14 mouse cellular contexts compared by ENCODE assay signal in the genomic region with DNA sequence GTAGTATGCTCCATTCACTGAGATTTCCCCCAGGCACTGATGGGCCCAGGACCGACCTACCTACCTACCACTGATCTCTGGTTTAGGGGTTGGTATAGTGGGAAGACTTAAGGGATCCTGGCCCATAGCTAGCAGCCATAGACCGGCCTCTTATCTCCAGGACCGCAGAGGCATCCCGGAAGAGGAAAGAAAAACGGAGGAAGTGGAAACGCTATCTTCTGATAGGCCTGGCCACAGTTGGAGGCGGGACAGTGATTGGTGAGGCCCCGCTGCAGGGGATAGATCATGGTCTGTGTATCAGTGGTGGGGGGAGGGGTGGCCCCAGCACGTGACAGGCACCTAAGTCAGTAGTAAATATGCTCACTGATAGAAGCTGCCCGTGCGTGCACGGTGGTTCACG. TPM values are rescaled to one million over a fixed set of nuclear protein-coding genes. Genes with fewer than 3 reads are reported as not detected.
A peak's percentile ranks its signal among the peaks of the same experiment; 100 is the strongest.
DNase-seq lines count a peak whose midpoint lies in the region; ATAC-seq and TF ChIP-seq lines count a peak whose summit lies in the region.
"Had no signal": no experiment of that assay in that cellular context is flagged by ENCODE, and none has a peak within 500 bp of the region (broad histone marks: within the 10 kb centered on the region; RNA-seq: fewer than 3 reads in every experiment).

No protein-coding gene starts in this region.

- 0 out of 2 replicates have a peak, but pooled peaks cover 5% of the 10 kb centered on the region for H3K9me3 ChIP-seq in heart, embryonic 13.5 days
- no peaks in the 10 kb centered on the region for H3K9me3 ChIP-seq in MEL (replicated peaks; ENCODE audit: insufficient read depth, low read length)
- H3K9me3 ChIP-seq in intestine, embryonic 14.5 days (ENCODE audit: control insufficient read depth, low read length) = peaks cover 5% of the 10 kb centered on the region; the same call in 1 of the 2 replicates
- 0 out of 2 replicates have a peak, but pooled peaks cover 3% of the 10 kb centered on the region for H3K9me3 ChIP-seq in neural tube, embryonic 12.5 days
- H3K9me3 ChIP-seq in kidney, embryonic 14.5 days (ENCODE audit: control insufficient read depth, low read length) = no peaks in the 10 kb centered on the region

- no peak overlapping the region for H3K27ac ChIP-seq in heart, embryonic 13.5 days (replicated peaks)
- H3K27ac ChIP-seq in MEL (ENCODE audit: control insufficient read depth, low read depth, low read length) = peak overlapping the region; percentile 60
- no peak overlapping the region; the same call in 1 of the 2 replicates for H3K27ac ChIP-seq in intestine, embryonic 14.5 days (ENCODE audit: low read depth)
- H3K27ac ChIP-seq in neural tube, embryonic 12.5 days = no peak overlapping the region
- H3K27ac ChIP-seq in kidney, embryonic 14.5 days (ENCODE audit: low read depth, low read length) = no peak overlapping the region
- H3K27ac ChIP-seq: embryonic facial prominence, embryonic 12.5 days; left cerebral cortex, adult 2 months had no signal

- H3K4me1 ChIP-seq in heart, embryonic 13.5 days = peaks cover 24% of the 10 kb centered on the region
- peaks cover 0 to 17% of the 10 kb centered on the region in 2 experiments; a peak in 2 of 4 replicates for H3K4me1 ChIP-seq in MEL (ENCODE audit: control insufficient read depth in 1 of 2, insufficient read depth in 2 of 2, low read length in 2 of 2)
- no peaks in the 10 kb centered on the region for H3K4me1 ChIP-seq in intestine, embryonic 14.5 days (replicated peaks; ENCODE audit: control insufficient read depth, insufficient read depth, low read length)
- H3K4me1 ChIP-seq in neural tube, embryonic 12.5 days = peaks cover 4% of the 10 kb centered on the region; the same call in 1 of the 2 replicates
- H3K4me1 ChIP-seq in kidney, embryonic 14.5 days (ENCODE audit: control insufficient read depth, insufficient read depth, low read length) = no peaks in the 10 kb centered on the region
- H3K4me1 ChIP-seq: embryonic facial prominence, embryonic 12.5 days had no signal

- no peaks in the 10 kb centered on the region for H3K79me2 ChIP-seq in MEL (ENCODE audit: control insufficient read depth, insufficient read depth, low read length, poor library complexity)

- peak in 1 of 2 experiments; percentile 75; a peak in 2 of 4 replicates for TF ChIP-seq EP300 in MEL (IDR thresholded peaks at IDR 0.05; ENCODE audit: low read depth in 1 of 2, low read length in 2 of 2)

- no peak overlapping the region for H3K4me3 ChIP-seq in heart, embryonic 13.5 days
- H3K4me3 ChIP-seq in MEL (ENCODE audit: control insufficient read depth in 1 of 2, insufficient read depth in 1 of 2, low read depth in 2 of 2, low read length in 2 of 2) = peak overlapping the region in 1 of 2 experiments; percentile 25; a peak in 2 of 4 replicates
- H3K4me3 ChIP-seq in intestine, embryonic 14.5 days (ENCODE audit: low read depth, low read length) = no peak overlapping the region
- H3K4me3 ChIP-seq in neural tube, embryonic 12.5 days = no peak overlapping the region
- no peak overlapping the region for H3K4me3 ChIP-seq in kidney, embryonic 14.5 days (ENCODE audit: low read length)
- H3K4me3 ChIP-seq: embryonic facial prominence, embryonic 12.5 days; left cerebral cortex, adult 2 months had no signal

- peak; percentile 25 to 79; a peak in 2 of 4 replicates for TF ChIP-seq POLR2A in MEL (IDR thresholded peaks at IDR 0.05; ENCODE audit: control insufficient read depth in 1 of 2, insufficient read depth in 1 of 2, low read depth in 1 of 2, low read length in 2 of 2, poor library complexity in 1 of 2)

- intact Hi-C loops in heart, postnatal 10 days (cut with DNase I) = no loop called here

- TF ChIP-seq RAD21 in MEL (IDR thresholded peaks at IDR 0.05; ENCODE audit: low read depth, low read length) = no peak

- 0 out of 2 replicates have a peak overlapping the region, but pooled peaks have one; percentile 5 for H3K4me2 ChIP-seq in heart, embryonic 13.5 days
- H3K4me2 ChIP-seq in intestine, embryonic 14.5 days (ENCODE audit: low read length) = no peak overlapping the region
- H3K4me2 ChIP-seq in neural tube, embryonic 12.5 days (replicated peaks) = no peak overlapping the region
- no peak overlapping the region for H3K4me2 ChIP-seq in kidney, embryonic 14.5 days (replicated peaks; ENCODE audit: low read depth, low read length)
- H3K4me2 ChIP-seq: embryonic facial prominence, embryonic 12.5 days; lung, embryonic 14.5 days had no signal

- H3K36me3 ChIP-seq in heart, embryonic 13.5 days = 0 out of 2 replicates have a peak, but pooled peaks cover 5% of the 10 kb centered on the region
- peaks cover 2 to 14% of the 10 kb centered on the region in 2 experiments for H3K36me3 ChIP-seq in MEL (ENCODE audit: control insufficient read depth in 1 of 2, insufficient read depth in 2 of 2, low read length in 2 of 2)
- no peaks in the 10 kb centered on the region for H3K36me3 ChIP-seq in intestine, embryonic 14.5 days (ENCODE audit: control insufficient read depth, insufficient read depth, low read length)
- no peaks in the 10 kb centered on the region for H3K36me3 ChIP-seq in neural tube, embryonic 12.5 days
- no peaks in the 10 kb centered on the region for H3K36me3 ChIP-seq in kidney, embryonic 14.5 days (ENCODE audit: control insufficient read depth, insufficient read depth, low read length)
- H3K36me3 ChIP-seq: embryonic facial prominence, embryonic 12.5 days had no signal

- H3K9ac ChIP-seq in heart, embryonic 13.5 days = no peak overlapping the region
- H3K9ac ChIP-seq in MEL (ENCODE audit: control insufficient read depth, low read depth, low read length, poor library complexity, severe bottlenecking) = peak overlapping the region; percentile 48
- H3K9ac ChIP-seq in intestine, embryonic 14.5 days (ENCODE audit: low read length) = no peak overlapping the region
- H3K9ac ChIP-seq in neural tube, embryonic 12.5 days = no peak overlapping the region
- H3K9ac ChIP-seq in kidney, embryonic 14.5 days (ENCODE audit: low read depth, low read length) = no peak overlapping the region
- H3K9ac ChIP-seq: embryonic facial prominence, embryonic 12.5 days; lung, embryonic 14.5 days had no signal

- H3K27me3 ChIP-seq in heart, embryonic 13.5 days (replicated peaks) = no peaks in the 10 kb centered on the region
- no peaks in the 10 kb centered on the region for H3K27me3 ChIP-seq in MEL (ENCODE audit: control insufficient read depth in 1 of 2, insufficient read depth in 2 of 2, low read length in 2 of 2)
- no peaks in the 10 kb centered on the region for H3K27me3 ChIP-seq in intestine, embryonic 14.5 days (replicated peaks; ENCODE audit: control insufficient read depth, insufficient read depth, low read length)
- H3K27me3 ChIP-seq in neural tube, embryonic 12.5 days (replicated peaks) = no peaks in the 10 kb centered on the region
- H3K27me3 ChIP-seq in kidney, embryonic 14.5 days (ENCODE audit: control insufficient read depth, insufficient read depth, low read length) = no peaks in the 10 kb centered on the region
- H3K27me3 ChIP-seq: embryonic facial prominence, embryonic 12.5 days had no signal

- ATAC-seq in heart, embryonic 13.5 days (ENCODE audit: extremely low read depth, insufficient number of reproducible peaks, low FRiP score, low TSS enrichment) = no peak
- peak; percentile 75 for ATAC-seq in intestine, embryonic 14.5 days (replicated peaks; ENCODE audit: low FRiP score, low TSS enrichment, low read depth)
- ATAC-seq in neural tube, embryonic 12.5 days (ENCODE audit: low FRiP score, low read depth) = peak; percentile 33; the same call in 1 of the 2 replicates
- ATAC-seq in granulocyte monocyte progenitor cell, adult 5-6 weeks (replicated peaks; ENCODE audit: poor library complexity, severe bottlenecking) = no peak
- no peak for ATAC-seq in kidney, embryonic 14.5 days (ENCODE audit: low FRiP score, low TSS enrichment)
- ATAC-seq: forebrain, embryonic 16.5 days had no signal

- TF ChIP-seq CTCF in MEL (IDR thresholded peaks at IDR 0.05 in 2 of 3, conservative IDR thresholded peaks at IDR 0.05 in 1 of 3; ENCODE audit: control insufficient read depth in 1 of 3, insufficient read depth in 1 of 3, low read depth in 2 of 3, low read length in 3 of 3, poor library complexity in 1 of 3, severe bottlenecking in 1 of 3) = no peak

- DNase-seq in heart, postnatal 10 days = no peak
- peak; percentile 93 for DNase-seq in MEL (ENCODE audit: low read depth, low spot score)
- DNase-seq in intestine, embryonic 14.5 days (ENCODE audit: low spot score) = no peak
- no peak for DNase-seq in right cerebral cortex, postnatal 10 days (ENCODE audit: low spot score in 2 of 2)
- DNase-seq: heart, adult 18-20 months; kidney, postnatal 10 days; lung, embryonic 14.5 days had no signal

- WGBS in heart, embryonic 13.5 days = 35% methylated on average over 13 of the region's 13 CpGs
- 55% methylated on average over 13 of the region's 13 CpGs for WGBS in intestine, embryonic 14.5 days
- WGBS in neural tube, embryonic 12.5 days = 64% methylated on average over 13 of the region's 13 CpGs
- WGBS in kidney, embryonic 14.5 days = 59% methylated on average over 13 of the region's 13 CpGs

RNA-seq across cellular contexts. Expression of a gene that starts 46.7 kb away (rescaled TPM):
- polyA plus RNA-seq in heart, embryonic 13.5 days (2015; fragmentation: Nextera tagmentation; extraction: Ambion mirVana) = 4.8 and 5.6 TPM in 2 replicates
- total RNA-seq in heart, postnatal 10 days (2021) = 10 to 100 TPM; 12.7 to 13.9 TPM
- total RNA-seq in MEL (2012; rRNA removed) = 22.0 and 24.7 TPM in 2 replicates
- polyA plus RNA-seq in MEL (2012; ENCODE audit: insufficient read depth in 1 of 2, insufficient read length in 2 of 2, low read depth in 1 of 2, low replicate concordance in 2 of 2, missing spikeins in 1 of 2) = 10 to 100 TPM in 1 of 2 experiments, not detected in 1; 16.5 TPM
- polyA plus RNA-seq in intestine, embryonic 14.5 days (2014; fragmentation: Nextera tagmentation; extraction: Ambion mirVana) = 9.4 and 10.0 TPM in 2 replicates
- polyA plus RNA-seq in neural tube, embryonic 12.5 days (2016; fragmentation: Nextera tagmentation; extraction: Ambion mirVana) = 0.98 and 1.2 TPM in 2 replicates
- 18.3 and 18.6 TPM in 2 replicates for total RNA-seq in granulocyte monocyte progenitor cell, adult 5-6 weeks (2014; fragmentation: Nextera tagmentation)
- 13.2 and 21.2 TPM in 2 replicates for total RNA-seq in granulocyte monocyte progenitor cell, adult 5-6 weeks (2017)
- 3.5 and 4.7 TPM in 2 replicates for polyA plus RNA-seq in kidney, embryonic 14.5 days (2014; fragmentation: Nextera tagmentation; extraction: Ambion mirVana)

RNA-seq across cellular contexts. Expression of a gene that starts 52.5 kb away (rescaled TPM):
- polyA plus RNA-seq in heart, embryonic 13.5 days (2015; fragmentation: Nextera tagmentation; extraction: Ambion mirVana) = not detected in 2 replicates
- total RNA-seq in heart, postnatal 10 days (2021) = not detected
- 0.19 TPM in 1 of 2 replicates, not detected in the other for total RNA-seq in MEL (2012; rRNA removed)
- polyA plus RNA-seq in MEL (2012; ENCODE audit: insufficient read depth in 1 of 2, insufficient read length in 2 of 2, low read depth in 1 of 2, low replicate concordance in 2 of 2, missing spikeins in 1 of 2) = under 1 TPM in 1 of 2 experiments, not detected in 1; 0.61 TPM
- 54.1 and 56.2 TPM in 2 replicates for polyA plus RNA-seq in intestine, embryonic 14.5 days (2014; fragmentation: Nextera tagmentation; extraction: Ambion mirVana)
- polyA plus RNA-seq in neural tube, embryonic 12.5 days (2016; fragmentation: Nextera tagmentation; extraction: Ambion mirVana) = not detected in 2 replicates
- total RNA-seq in granulocyte monocyte progenitor cell, adult 5-6 weeks (2014; fragmentation: Nextera tagmentation) = not detected in 2 replicates
- not detected in 2 replicates for total RNA-seq in granulocyte monocyte progenitor cell, adult 5-6 weeks (2017)
- 4.3 and 5.8 TPM in 2 replicates for polyA plus RNA-seq in kidney, embryonic 14.5 days (2014; fragmentation: Nextera tagmentation; extraction: Ambion mirVana)
- total RNA-seq: heart, adult 18-20 months; left cerebral cortex, adult 2 months had no signal
- polyA plus RNA-seq: embryonic facial prominence, embryonic 12.5 days; forebrain, embryonic 16.5 days had no signal

RNA-seq across cellular contexts. Expression of a gene that starts 56.0 kb away (rescaled TPM):
- polyA plus RNA-seq in heart, embryonic 13.5 days (2015; fragmentation: Nextera tagmentation; extraction: Ambion mirVana) = not detected in 2 replicates
- not detected for total RNA-seq in heart, postnatal 10 days (2021)
- total RNA-seq in MEL (2012; rRNA removed) = 0.08 TPM in 1 of 2 replicates, not detected in the other
- not detected for polyA plus RNA-seq in MEL (2012; ENCODE audit: insufficient read depth in 1 of 2, insufficient read length in 2 of 2, low read depth in 1 of 2, low replicate concordance in 2 of 2, missing spikeins in 1 of 2)
- 0.16 and 0.20 TPM in 2 replicates for polyA plus RNA-seq in intestine, embryonic 14.5 days (2014; fragmentation: Nextera tagmentation; extraction: Ambion mirVana)
- 0.10 TPM in 1 of 2 replicates, not detected in the other for polyA plus RNA-seq in neural tube, embryonic 12.5 days (2016; fragmentation: Nextera tagmentation; extraction: Ambion mirVana)
- not detected in 2 replicates for total RNA-seq in granulocyte monocyte progenitor cell, adult 5-6 weeks (2014; fragmentation: Nextera tagmentation)
- total RNA-seq in granulocyte monocyte progenitor cell, adult 5-6 weeks (2017) = not detected in 2 replicates
- 0.10 and 0.12 TPM in 2 replicates for polyA plus RNA-seq in kidney, embryonic 14.5 days (2014; fragmentation: Nextera tagmentation; extraction: Ambion mirVana)
- total RNA-seq: heart, adult 18-20 months had no signal
- polyA plus RNA-seq: lung, embryonic 14.5 days had no signal

Comparison
In these comparisons a context has a peak if more than half of its experiments do, and no peak if none do; other contexts are left out.
1. ATAC-seq: peak in intestine, embryonic 14.5 days (single experiment) and neural tube, embryonic 12.5 days (single experiment); none in heart, embryonic 13.5 days (single experiment), granulocyte monocyte progenitor cell, adult 5-6 weeks (single experiment) and kidney, embryonic 14.5 days (single experiment).